Mouse (Mus musculus): ENCODE measurements at regions not wholly inside any gene's neighbourhood (a gene's known extent, or its start where the extent isn't known, plus 50 kb on each side); places are given as distances from the start of the nearest gene placed in this dataset.
"Not testable (repeated sequence)": the region's sequence is repeated elsewhere in the genome, so short reads cannot be mapped to it uniquely, and the experiment has no call there.

GRCm38 (mm10) chr5:91790412-91790811 is 172.5 kb downstream of the Rchy1 start:
- H3K27me3 ChIP-seq (ENCODE audit: control insufficient read depth): no peaks in the 10 kb centered on the region

GRCm38 (mm10) chr5:91783966-91784365 is 178.9 kb downstream of the Rchy1 start:
- no peak overlapping the region for H3K4me3 ChIP-seq (replicated peaks)
- H3K4me1 ChIP-seq (ENCODE audit: control insufficient read depth): no peaks in the 10 kb centered on the region
- no peaks in the 10 kb centered on the region for H3K27me3 ChIP-seq (ENCODE audit: control insufficient read depth)
- H3K9me3 ChIP-seq (ENCODE audit: control insufficient read depth, low read length): no peaks in the 10 kb centered on the region
- H3K36me3 ChIP-seq (ENCODE audit: control insufficient read depth): no peaks in the 10 kb centered on the region
- TF ChIP-seq TAL1 (IDR thresholded peaks at IDR 0.05; ENCODE audit: low read length) (no peak), GATA1 (IDR thresholded peaks at IDR 0.05; ENCODE audit: low read length) (no peak)

More at GRCm38 (mm10) chr5:91790412-91790811, 172.5 kb downstream of the Rchy1 start:
- H3K9me3 ChIP-seq (ENCODE audit: control insufficient read depth, low read length): no peaks in the 10 kb centered on the region
- H3K4me1 ChIP-seq (ENCODE audit: control insufficient read depth): no peaks in the 10 kb centered on the region
- TF ChIP-seq TAL1 (IDR thresholded peaks at IDR 0.05; ENCODE audit: low read length) (no peak), GATA1 (IDR thresholded peaks at IDR 0.05; ENCODE audit: low read length) (no peak)
- H3K4me3 ChIP-seq (replicated peaks): no peak overlapping the region
- no peaks in the 10 kb centered on the region for H3K36me3 ChIP-seq (ENCODE audit: control insufficient read depth)

- TF ChIP-seq TAL1 (IDR thresholded peaks at IDR 0.05; ENCODE audit: low read length) (no peak), GATA1 (IDR thresholded peaks at IDR 0.05; ENCODE audit: low read length) (no peak)
- no peak overlapping the region for H3K4me3 ChIP-seq (replicated peaks)
Observed at GRCm38 (mm10) chr5:91776971-91777370, 185.9 kb downstream of the Rchy1 start.

GRCm38 (mm10) chr5:91774065-91774464 is 188.8 kb downstream of the Rchy1 start:
- H3K9me3 ChIP-seq (ENCODE audit: control insufficient read depth, low read length): no peaks in the 10 kb centered on the region
- no peaks in the 10 kb centered on the region for H3K4me1 ChIP-seq (ENCODE audit: control insufficient read depth)
- H3K4me3 ChIP-seq (replicated peaks): no peak overlapping the region
- TF ChIP-seq TAL1 (IDR thresholded peaks at IDR 0.05; ENCODE audit: low read length): no peak
- TF ChIP-seq GATA1 (IDR thresholded peaks at IDR 0.05; ENCODE audit: low read length): no peak
- H3K27me3 ChIP-seq (ENCODE audit: control insufficient read depth): no peaks in the 10 kb centered on the region
- H3K36me3 ChIP-seq (ENCODE audit: control insufficient read depth): no peaks in the 10 kb centered on the region

More at GRCm38 (mm10) chr5:91776971-91777370, 185.9 kb downstream of the Rchy1 start:
- Histone ChIP-seq H3K27me3 (ENCODE audit: control insufficient read depth) (no peaks in the 10 kb centered on the region), H3K9me3 (ENCODE audit: control insufficient read depth, low read length) (no peaks in the 10 kb centered on the region), H3K36me3 (ENCODE audit: control insufficient read depth) (no peaks in the 10 kb centered on the region), H3K4me1 (ENCODE audit: control insufficient read depth) (no peaks in the 10 kb centered on the region)

DNA sequence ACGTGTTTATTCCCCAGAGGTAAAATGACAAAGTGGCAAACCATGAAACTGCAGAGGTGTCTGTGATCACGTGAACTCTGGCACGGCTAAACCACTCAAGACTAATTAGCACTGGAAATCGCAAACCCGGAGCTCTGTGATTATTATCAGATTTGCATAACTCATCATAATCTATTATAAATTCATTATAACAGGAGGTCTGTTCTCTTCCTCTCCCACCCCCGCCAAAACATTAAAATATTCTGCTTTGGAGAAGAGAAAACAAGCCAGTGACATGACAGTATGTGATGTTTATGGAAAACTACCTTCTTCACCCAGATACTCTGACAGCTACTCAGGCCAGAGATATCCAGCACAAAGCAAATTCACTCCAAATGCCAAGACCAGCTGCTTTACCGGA is 195.0 kb downstream of the Rchy1 start:
- Histone ChIP-seq H3K9me3 (ENCODE audit: control insufficient read depth, low read length) (no peaks in the 10 kb centered on the region), H3K36me3 (ENCODE audit: control insufficient read depth) (no peaks in the 10 kb centered on the region), H3K27me3 (ENCODE audit: control insufficient read depth) (no peaks in the 10 kb centered on the region), H3K4me1 (ENCODE audit: control insufficient read depth) (no peaks in the 10 kb centered on the region), H3K4me3 (replicated peaks) (no peak overlapping the region)
- no peak for TF ChIP-seq GATA1 (IDR thresholded peaks at IDR 0.05; ENCODE audit: low read length)
- TF ChIP-seq TAL1 (IDR thresholded peaks at IDR 0.05; ENCODE audit: low read length): no peak

DNA sequence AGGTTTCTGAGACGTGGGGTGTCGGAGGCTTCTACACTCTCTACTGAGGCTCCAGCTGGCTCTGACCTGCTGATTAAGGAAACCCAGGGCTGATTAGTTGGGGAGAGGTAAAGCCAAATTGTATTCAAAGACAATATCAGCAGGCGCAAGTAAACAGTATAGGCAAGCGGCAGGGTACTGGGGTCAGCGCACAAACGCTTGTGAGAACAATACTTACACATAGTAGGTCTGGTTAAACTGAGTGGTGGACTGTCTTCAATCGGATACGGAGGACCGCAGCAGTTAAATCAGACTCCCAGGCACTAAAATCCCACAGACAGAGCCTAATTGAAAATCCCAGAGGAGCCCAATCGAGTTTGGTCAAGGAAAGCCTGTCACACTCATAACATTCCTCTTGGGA is 195.8 kb downstream of the Rchy1 start:
- Histone ChIP-seq H3K4me3 (replicated peaks) (no peak overlapping the region), H3K9me3 (ENCODE audit: control insufficient read depth, low read length) (no peaks in the 10 kb centered on the region), H3K4me1 (ENCODE audit: control insufficient read depth) (no peaks in the 10 kb centered on the region), H3K27me3 (ENCODE audit: control insufficient read depth) (no peaks in the 10 kb centered on the region), H3K36me3 (ENCODE audit: control insufficient read depth) (no peaks in the 10 kb centered on the region)
- TF ChIP-seq TAL1 (IDR thresholded peaks at IDR 0.05; ENCODE audit: low read length) (no peak), GATA1 (IDR thresholded peaks at IDR 0.05; ENCODE audit: low read length) (no peak)

GRCm38 (mm10) chr5:91764621-91765020 is 198.2 kb downstream of the Rchy1 start:
- no peaks in the 10 kb centered on the region for H3K9me3 ChIP-seq (ENCODE audit: control insufficient read depth, low read length)
- H3K27me3 ChIP-seq (ENCODE audit: control insufficient read depth): no peaks in the 10 kb centered on the region
- no peaks in the 10 kb centered on the region for H3K4me1 ChIP-seq (ENCODE audit: control insufficient read depth)
- no peaks in the 10 kb centered on the region for H3K36me3 ChIP-seq (ENCODE audit: control insufficient read depth)
- no peak overlapping the region for H3K4me3 ChIP-seq (replicated peaks)
- TF ChIP-seq GATA1 (IDR thresholded peaks at IDR 0.05; ENCODE audit: low read length) (no peak), TAL1 (IDR thresholded peaks at IDR 0.05; ENCODE audit: low read length) (no peak)

GRCm38 (mm10) chr5:91762589-91762988 is 200.3 kb downstream of the Rchy1 start:
- Histone ChIP-seq H3K36me3 (ENCODE audit: control insufficient read depth) (no peaks in the 10 kb centered on the region), H3K9me3 (ENCODE audit: control insufficient read depth, low read length) (no peaks in the 10 kb centered on the region)
- TF ChIP-seq GATA1 (IDR thresholded peaks at IDR 0.05; ENCODE audit: low read length) (no peak), TAL1 (IDR thresholded peaks at IDR 0.05; ENCODE audit: low read length) (no peak)

DNA sequence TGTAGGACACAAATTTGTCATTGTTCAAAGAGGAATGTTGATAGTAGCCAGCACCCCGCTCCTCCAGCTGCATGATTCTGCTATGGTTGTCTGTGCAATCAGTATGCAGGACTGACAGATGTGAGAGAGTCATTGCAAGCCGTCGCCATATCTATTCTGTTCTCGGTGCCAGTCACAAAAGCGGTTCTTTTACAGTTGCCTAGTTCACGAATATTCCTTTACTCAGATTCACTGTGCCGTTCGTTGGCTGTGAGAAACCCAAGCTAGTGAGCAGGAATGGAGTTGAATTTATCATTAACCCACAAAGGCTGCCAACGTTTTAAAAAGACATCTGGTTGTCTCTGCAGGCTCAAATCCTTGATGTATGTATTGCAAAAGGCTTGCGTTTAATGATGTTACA is 206.9 kb downstream of the Rchy1 start:
- no peaks in the 10 kb centered on the region for H3K36me3 ChIP-seq (ENCODE audit: control insufficient read depth)
- no peaks in the 10 kb centered on the region for H3K9me3 ChIP-seq (ENCODE audit: control insufficient read depth, low read length)
- no peaks in the 10 kb centered on the region for H3K4me1 ChIP-seq (ENCODE audit: control insufficient read depth)
- TF ChIP-seq GATA1 (IDR thresholded peaks at IDR 0.05; ENCODE audit: low read length) (no peak), TAL1 (IDR thresholded peaks at IDR 0.05; ENCODE audit: low read length) (no peak)
- H3K27me3 ChIP-seq (ENCODE audit: control insufficient read depth): no peaks in the 10 kb centered on the region
- no peak overlapping the region for H3K4me3 ChIP-seq (replicated peaks)

More at GRCm38 (mm10) chr5:91762589-91762988, 200.3 kb downstream of the Rchy1 start:
- H3K4me1 ChIP-seq (ENCODE audit: control insufficient read depth): no peaks in the 10 kb centered on the region
- H3K4me3 ChIP-seq (replicated peaks): no peak overlapping the region
- no peaks in the 10 kb centered on the region for H3K27me3 ChIP-seq (ENCODE audit: control insufficient read depth)

DNA sequence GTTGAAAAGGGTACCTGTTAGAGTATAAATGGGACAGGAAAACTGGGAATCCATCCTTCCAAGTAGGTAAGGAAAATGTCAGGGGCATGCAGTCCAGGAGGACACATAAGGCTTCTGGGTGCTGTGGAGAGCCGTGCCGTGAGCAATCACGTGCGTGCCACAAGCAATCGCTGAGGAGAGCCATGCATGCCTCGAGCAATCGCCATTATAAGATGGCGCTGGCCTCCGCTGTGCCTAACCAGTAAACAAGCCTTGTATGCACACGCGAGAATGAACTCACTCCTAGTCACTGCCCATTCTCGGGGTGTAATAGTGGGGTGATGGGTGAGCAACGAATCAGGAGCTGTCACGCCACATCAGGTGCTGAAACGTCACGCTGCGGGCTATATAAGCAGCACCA is 210.0 kb downstream of the Rchy1 start:
- H3K9me3 ChIP-seq (ENCODE audit: control insufficient read depth, low read length); H3K27me3 ChIP-seq (ENCODE audit: control insufficient read depth); H3K4me3 ChIP-seq (replicated peaks); H3K4me1 ChIP-seq (ENCODE audit: control insufficient read depth); H3K36me3 ChIP-seq (ENCODE audit: control insufficient read depth): not testable (repeated sequence)
